Mouse (Mus musculus) heart, adult 18-20 months (tissue): ENCODE measurements around the gene Cdca7l. TPM values are rescaled to one million over a fixed set of nuclear protein-coding genes. Genes with fewer than 3 reads are reported as not detected.
A peak's percentile ranks its signal among the peaks of the same experiment; 100 is the strongest.

Experiments used
- DNase-seq, 2 experiments: peaks; one replicate each; pipeline ENCODE4 v3.0.0; 2021 to 2022; ENCODE audit warnings: mixed read lengths in 1 of 2
- total RNA-seq, 2 experiments: library from RNA; stranded (reverse); gene quantifications; 2 replicates each; pipeline ENCODE4 v1.2.3; 2021

The Cdca7l gene
- total RNA-seq, 2 experiments from 2014 or later, result 0.22 to 0.33 TPM

DNA sequence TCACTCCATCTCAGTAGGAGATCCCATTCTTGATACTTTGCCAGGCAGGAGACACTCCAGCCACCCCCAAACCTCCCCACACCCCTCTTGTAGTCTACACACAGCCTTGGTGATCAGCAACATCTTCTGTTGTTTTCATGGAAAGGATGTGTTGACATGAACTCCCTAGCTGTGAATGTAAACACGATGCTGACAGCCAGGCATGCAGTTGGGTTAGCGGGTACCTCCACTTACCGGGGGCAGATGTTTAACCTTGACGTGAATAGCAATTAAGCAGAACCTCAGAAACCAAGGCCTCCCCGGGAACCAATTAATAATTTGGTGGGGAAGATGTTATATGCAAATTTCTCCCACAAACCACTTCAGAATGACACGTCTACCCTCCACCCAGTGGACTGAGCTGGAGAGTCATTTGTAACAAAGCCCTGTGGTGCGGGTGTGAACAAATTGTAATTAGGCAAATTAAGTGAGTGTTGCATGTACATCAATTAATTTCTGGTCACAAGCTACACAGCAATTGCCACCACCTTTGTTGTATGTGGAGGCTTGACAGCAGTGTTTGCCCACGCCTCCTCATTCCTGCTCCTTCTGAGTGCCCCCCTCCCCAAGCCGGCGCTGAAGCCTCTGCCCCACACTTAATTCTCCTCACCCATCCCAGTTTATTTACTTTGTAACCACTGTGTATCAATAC is 5.4 kb downstream of the Cdca7l start:
- DNase-seq, result no peak

DNA sequence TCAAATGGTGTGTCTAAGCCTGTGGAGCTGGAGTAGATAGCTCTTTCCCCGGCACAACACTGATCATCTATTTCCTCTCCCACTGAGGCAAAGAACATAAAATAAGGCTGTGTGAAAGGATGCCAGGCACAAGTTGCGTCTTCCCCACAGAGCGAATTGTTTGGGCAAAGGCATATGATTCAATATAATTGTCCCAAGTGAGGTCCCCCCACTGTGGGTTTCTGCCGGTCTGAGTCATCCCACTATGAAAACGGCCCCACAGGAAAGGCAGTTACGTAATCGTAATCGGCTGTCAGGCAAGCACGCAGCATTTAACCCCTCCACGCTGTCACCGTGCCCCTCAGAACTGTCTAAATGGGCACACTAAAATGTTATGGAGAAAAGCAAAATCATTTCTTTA is 6.0 kb downstream of the Cdca7l start:
- no peak for DNase-seq

DNA sequence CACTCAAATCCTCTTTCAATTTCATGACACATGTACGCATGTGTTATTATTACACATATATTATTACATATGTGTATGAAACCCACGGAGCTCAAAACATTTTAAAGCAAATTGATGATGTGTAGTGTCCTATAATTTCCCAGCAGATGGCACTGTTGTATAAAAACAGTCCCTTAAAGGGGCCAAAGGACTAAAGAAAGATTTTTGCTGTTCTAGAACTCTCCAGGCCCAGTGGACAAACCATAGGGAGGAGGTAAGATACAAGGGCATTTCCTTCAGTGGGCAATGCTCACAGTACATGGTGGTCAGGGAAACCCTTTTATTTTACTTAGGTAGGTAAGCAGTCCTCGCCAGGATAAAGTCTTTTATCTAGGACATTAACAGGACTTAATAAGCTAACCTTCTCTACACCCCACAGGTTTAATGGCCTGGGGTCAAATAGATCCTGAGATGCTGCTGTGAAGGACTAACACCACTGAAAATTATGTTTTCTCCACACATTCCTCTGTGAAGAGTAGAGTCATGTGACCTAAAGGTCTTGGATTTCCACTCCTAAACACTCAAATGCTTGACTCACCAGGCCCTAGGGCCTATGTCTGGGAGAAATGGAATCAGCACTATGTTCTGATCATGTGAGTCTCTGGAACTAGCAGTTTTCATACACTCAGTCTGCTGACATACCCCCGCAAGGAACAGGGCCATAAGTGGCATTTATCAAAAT is 16.2 kb downstream of the Cdca7l start:
- DNase-seq, result peak; percentile 5 to 54

DNA sequence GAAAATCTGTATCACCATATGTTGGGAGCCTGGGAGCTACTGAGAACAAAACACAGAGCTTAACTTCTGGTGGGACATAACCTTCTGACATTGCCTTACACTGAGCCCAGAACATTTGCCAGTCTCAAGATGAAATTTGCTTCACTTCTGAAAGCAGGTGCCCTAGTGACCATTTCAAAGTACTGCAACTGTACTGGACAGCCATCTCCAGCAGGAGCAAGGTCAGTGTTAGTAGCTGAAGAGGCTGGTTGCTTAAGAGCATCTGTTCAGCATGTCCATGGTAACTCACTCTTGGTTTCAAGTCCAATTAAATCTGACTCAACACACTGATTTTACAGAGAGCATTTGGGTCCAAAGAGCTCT is 16.8 kb downstream of the Cdca7l start:
- DNase-seq, result no peak

DNA sequence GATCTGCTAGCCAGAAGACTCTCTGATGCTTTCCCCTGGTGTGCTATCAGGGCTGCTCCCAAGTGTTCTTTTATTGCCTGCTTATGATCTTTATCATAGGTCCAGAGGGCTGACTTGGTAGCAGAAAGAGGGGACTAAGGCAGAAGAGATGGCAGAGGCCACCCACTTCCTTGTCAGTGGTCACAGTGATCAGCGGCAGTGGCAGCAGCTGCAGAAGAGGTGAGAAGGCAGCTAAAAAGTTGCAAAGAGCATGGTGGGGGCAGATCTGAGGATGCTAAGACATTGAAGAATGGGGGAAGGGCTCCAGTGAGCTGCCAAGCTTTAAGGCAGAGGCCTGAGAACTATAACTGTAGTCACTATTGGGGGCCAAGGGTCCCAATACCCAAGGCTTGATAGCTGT is 17.3 kb downstream of the Cdca7l start:
- DNase-seq, result no peak

DNA sequence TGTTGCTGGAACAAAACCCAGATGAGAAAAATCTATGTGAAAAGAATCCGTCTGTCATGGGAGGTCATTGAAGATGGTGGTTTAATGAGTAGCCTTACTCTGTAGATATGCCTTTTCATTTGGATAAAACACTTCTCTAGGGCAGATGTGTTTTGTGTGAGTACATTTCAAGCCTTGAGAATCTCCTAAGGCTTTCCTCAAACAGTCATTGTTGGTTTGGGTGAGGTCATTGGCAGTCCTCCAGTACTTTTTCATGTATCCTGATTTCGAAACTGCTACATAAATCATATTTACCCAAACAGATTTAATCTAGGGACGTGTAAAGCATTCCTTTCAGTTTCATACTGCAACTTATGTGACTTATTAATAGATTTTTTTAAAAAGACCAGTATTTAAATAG is 24.3 kb downstream of the Cdca7l start:
- DNase-seq, result no peak

DNA sequence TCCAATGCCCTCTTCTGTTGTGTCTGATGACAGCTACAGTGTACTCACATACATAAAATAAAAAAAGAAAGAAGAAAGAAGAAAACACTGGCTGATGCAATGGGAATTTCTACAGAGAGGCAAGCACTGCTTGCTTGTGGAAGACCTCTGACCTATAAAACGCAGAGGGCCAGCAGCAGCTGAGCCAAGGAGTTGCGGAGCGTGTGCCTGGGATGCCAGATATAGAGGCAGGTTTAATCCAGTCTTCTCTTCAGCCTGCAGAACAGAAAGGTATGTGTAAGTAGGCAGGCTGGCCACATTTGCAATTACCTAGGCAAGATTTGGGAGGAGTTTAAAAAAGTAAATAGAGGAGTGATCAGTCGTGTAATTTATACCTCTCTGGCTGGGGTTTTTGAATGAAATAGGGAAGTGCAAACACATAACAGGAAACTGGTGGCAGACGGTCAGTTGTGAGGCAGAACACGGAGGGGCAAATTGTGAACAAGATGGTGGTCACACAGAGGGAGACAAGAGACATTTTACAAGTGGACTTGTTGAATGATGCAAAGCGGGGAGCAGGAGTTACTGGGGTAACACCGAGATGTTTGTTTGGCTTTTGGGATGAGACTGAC is 27.4 kb downstream of the Cdca7l start:
- DNase-seq, result no peak

DNA sequence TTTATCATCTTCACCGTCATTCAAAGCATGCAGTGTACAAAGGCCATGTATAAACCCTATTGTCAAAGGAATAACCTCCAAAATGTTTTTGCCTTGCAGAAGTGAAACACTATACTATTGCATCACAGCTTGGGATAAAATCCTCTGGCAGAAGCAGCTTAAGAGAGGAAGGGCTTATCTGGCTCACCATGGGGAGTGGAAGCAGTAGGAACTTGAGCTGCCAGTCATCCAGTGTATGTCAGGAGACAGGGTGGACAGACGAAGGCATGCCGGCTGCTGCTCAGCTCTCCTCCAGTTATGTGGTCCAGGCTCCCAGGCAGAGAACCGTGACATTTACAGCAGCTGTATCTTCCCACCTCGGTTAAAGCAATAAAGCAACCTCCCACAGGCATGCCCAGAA is 28.1 kb downstream of the Cdca7l start:
- no peak for DNase-seq

DNA sequence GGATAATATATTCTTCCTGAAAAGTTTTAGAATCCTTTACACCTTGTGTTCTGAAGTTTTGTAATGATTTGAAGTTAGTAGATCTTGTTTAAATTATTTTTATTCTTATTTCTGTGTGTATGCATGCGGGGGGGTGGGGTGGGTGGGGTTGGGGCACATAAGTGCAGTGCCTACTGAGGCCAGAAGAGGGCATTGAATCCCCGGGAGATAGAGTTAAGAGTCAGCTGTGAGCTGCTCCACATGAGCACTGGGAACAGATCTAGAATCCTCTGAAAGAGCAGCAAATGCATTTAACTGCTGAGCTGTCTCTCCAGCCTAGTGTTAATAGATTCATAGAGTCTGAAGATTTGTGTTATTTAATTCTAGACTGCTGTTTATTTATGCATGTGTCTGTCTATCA is 30.6 kb downstream of the Cdca7l start:
- DNase-seq, result no peak

DNA sequence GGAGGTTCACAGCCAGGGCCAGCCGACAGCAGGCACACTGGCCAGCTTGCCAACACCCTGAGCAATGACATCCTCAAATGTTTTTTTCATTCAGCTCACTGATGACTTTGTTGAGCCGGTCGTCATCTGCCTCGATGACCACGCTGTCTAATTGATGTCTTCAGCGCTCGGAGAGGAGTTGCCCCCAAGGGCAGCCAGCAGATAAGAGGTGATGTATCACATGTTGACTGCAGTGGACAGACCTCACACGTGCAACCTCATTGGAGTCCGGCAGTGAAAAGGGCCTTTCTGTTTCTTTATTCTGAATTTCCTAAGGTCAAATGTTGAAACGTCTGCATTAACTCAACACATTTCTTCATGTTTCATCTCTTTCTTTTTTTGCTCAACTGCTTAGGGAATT is 31.3 kb downstream of the Cdca7l start:
- no peak for DNase-seq

DNA sequence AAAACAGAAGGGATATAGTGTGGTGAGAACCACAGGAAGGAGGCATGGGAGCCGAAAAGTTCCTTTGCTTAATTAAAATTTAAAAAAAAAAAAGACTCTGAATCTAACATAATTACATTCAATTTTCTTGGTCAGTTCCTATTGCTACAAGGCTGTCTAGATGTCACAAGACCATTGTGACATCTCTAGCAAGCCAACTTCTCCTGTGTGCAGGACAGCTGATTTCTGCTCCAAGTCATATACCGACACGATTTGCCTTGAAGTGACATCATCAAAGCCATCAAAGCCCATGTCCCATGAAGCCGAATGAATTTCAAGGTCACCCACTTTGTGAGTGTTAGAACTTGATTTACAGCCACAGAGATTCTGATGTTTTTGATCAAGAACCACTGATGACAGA is 33.3 kb downstream of the Cdca7l start:
- no peak for DNase-seq

DNA sequence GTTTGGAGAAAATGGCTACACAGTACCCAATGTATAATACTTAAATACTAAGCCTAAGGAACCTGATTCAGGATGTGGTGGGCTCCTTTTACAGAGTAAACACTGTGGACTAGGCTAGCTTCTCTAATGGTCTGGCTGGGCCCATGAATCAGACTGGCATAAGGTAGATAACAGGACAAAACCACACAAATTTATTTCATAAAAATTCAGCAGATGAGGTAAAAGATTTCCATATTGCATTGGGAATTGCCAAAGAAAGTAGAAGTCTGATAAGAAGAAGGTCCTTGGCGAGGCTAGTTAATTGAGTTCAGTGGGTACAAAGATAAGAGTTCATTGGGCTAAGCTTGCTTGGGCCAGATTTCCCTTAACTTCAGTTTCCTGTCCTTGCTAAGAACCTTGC is 36.6 kb downstream of the Cdca7l start:
- no peak for DNase-seq

DNA sequence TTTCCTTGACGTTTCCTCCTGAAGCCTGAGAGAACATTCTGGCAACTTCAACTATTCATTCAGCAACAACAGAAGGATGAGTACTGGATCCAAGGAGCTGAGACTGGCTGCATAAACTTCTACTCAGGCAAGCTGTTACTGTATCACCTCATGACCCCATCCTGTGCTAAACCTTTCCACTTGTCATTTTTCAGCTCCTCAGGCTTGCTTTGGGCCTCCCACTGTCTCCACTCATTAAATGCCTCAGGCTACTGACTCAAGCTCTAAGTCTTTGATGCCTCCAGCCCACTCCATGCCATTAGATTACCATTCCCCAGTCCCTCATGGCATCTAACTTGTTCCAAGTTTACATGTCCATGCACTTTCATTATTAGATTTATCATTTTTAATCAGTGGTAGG is 38.6 kb downstream of the Cdca7l start:
- no peak for DNase-seq

DNA sequence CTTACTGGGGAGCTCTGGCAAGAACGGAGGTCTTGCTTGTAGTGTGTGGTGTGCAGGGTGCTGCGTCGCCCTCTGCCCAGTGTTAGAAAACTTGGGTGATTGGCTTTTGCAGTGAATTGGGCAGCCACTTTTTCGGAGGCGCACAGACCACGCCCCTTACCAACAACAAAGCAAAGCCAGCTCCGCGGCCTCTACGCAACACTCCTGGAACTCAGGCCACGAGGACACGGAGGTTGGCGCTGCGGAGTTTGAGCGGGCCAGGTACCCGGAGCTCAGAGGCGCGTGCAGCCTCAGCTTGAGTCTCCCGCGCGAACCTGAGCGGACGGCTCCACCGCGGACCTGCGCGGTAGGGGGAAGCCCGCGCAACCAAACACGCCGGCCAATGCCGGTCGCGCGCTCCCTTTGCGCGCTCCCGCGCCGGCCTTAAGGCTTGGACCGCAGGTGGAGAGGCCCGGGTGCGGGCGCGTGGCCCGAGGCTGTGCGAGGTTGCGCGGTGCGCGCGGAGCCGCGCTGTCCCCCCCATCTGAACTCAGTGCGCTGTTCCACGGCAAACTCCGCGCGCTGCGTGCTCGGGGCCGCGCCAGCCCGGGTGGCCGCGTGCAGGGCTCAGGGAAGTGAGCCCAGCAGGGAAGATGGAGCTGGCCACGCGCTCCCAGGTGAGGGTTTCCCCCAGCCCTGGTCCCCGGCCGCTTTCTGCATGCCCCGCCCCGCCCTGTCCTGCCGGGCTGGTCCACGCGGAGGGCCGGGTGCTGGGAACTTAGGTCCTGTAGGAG is 39.4 kb downstream of the Cdca7l start:
- peak; percentile 12 to 30 for DNase-seq

DNA sequence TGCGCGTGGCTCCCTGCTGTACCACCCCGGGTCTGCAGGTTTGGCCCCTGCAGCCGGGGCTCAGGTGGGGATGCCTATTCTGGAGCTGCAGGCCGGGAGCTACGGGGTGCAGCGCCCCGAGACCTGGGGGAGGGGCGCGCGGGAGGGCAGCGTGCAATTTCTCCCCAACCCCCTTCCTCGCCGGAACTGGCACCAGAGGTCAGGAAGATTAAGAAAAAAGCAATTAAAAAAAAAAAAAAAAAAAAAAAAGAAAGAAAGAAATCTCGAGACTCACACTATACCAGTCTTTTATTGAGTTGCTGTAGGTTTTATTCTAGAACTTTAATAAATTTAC is 40.0 kb downstream of the Cdca7l start:
- no peak for DNase-seq

DNA sequence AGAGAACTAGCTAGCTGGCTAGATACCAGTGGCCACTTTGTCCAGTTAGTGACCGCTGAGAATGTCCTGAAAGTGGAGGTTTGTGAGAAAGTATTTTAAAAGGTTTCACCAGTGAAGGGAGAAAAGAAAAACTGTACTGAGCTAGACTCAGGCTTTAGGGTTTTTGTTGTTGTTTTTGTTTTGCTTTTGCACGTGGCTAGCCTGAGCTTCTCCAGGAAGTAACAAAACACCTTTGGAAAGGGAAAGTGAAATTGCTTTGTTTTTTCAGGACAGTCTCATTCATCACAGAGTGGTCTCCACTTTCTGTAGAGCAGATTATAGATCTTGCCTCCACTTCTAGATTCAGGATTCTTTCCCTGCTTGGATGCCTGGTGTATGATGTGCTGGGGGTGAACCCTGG is 40.8 kb downstream of the Cdca7l start:
- no peak for DNase-seq

DNA sequence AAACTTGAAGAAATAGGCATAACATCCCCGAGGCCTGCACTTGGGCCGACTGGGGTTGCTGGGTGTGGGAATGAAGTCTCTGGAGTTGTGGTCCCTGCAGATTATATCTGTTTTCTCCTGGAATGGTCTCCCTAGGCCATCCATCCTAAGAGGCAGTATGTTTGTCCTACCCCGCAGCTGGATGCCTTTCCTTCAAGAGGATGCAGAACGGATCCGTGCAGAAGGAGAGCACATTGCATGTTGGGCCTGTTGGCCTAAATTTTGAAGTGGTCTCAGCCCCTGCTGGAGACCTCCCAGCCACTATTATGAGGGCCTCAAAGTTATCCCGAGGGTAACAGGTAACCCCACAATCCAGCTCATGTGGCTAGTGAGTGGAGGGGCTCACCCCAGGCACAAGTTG is 44.5 kb downstream of the Cdca7l start:
- no peak for DNase-seq

DNA sequence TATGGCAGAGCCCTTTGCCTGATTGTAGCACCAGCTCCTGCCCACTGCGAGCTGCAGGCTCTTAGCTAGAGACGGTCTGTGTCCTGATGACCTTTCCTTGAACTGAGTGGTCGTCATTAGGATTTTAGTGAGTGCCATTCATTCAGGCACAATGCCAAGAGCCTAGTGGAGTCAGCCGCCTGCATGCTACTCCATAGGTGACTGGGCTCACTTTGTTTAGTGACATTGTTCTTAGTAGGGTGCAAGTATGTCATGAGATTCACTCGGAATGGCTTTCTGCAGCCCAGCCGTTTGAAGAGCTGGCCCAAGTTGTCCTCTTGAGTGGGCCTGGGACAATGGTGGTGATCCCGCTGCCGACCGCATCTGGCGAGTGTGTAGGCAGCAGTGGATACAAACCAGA is 46.4 kb downstream of the Cdca7l start:
- DNase-seq, result no peak

DNA sequence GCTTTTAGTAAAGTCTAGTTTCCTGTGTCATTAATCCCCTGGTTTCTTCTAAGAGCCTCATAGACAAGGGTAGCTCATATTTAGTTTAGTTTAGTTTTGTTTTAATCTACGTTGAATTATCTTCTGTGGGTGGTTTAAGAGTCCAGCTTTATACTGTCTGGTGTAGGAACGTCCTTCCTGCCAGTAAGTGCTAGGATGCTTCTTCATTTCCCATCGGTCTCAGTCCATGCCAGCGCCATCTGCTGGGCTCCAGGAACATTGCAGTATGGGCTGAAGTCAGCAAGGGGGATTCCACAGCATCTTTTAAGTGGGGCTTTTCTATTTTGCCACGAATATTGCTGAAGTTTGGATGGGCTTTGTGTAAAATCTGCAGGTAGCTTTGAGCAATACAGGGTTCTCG is 49.2 kb downstream of the Cdca7l start:
- DNase-seq, result peak; percentile 28 to 73

DNA sequence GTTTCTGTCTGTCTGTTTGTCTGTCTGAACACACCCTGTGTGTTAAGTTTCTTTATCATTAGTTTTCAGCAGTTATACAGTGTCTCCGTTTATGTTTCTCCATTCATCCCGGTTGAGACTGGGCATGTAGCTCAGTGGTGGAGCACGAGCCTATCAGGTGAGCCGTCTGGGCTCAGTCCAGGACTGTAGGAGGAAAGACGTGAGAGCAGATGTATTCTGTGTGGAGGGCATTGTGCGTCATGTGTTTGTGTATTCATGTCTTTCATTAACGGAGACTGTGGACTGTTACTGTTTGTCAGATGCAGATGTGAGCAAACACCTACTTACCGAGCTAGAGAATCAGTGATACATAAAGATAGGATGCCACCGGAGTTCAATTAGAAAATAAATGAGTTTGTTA is 52.9 kb downstream of the Cdca7l start:
- no peak for DNase-seq

DNA sequence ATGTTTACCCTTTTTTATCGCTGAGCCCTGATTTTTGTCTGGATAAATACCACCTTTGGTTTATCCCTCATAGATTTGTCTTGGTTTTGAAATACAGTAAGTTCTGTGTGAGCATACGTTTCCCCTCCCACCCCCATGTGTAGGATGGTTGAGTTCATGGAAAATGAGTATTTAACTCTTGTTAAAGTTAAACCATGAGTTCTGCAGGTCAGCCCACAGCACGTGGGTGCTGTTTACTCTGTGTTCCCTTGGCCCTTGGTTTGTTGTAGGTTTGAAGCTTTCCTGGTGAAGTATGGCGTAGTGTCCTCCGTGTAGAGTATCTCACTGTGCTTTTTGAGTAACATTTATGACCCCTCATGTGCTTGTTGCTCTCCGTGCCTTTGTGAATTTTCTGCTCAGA is 53.8 kb downstream of the Cdca7l start:
- DNase-seq, result no peak

DNA sequence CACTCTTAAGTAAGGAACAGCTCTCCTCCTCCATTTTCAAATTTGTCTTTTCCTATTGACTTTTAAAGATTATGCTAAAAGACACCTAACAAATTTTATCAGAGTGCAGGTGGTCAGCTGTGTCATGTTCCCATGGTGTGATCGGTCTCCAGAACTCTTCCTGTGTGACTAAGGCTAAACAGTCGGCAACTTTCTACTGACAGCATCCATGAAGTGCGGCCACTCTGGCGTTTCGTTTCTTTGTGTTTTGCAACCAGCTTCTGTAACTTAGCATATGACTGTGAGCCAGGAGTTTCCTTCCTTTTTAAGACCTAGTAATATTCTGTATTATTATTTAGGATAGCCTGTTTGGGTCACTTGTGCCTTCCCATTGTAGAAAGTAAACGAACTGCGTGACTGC is 56.8 kb downstream of the Cdca7l start:
- DNase-seq, result no peak

DNA sequence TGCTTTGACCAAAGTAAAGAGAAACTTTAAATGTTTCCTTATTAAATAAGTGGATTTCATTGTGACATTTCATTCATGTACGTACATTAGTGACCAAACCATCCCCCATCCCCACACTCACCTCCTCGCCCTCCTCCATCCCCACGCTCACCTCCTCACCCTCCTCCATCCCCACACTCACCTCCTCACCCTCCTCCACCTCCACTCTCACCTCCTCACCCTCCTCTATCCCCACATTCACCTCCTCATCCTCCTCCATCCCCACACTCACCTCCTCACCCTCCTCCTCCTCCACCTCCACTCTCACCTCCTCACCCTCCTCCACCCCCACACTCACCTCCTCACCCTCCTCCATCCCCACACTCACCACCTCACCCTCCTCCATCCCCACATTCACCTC is 57.2 kb downstream of the Cdca7l start:
- no peak for DNase-seq
